Mouse (Mus musculus): ENCODE measurements at regions not wholly inside any gene's neighbourhood (a gene's known extent, or its start where the extent isn't known, plus 50 kb on each side); places are given as distances from the start of the nearest gene placed in this dataset.

DNA sequence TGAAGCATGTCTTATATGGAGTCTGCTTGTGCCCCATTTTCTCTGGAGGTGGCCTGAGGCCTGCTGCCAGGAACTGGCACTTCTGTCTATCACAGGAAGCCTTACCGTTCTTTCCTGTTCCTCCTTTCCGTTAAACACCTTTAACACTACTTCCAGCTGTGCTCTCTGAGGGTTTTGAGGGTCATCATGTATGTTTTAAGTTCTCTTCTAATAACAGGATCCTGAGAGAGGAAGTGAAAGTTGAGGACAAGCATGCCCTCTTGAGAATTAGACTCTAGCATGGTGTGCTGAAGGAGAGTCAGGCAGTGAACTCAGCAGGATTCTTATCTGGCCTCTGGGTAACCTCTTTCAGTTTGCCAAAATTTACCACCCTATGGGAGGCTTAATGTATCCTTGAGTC, 418.0 kb upstream of the 9430069I07Rik start:
- no peak for DNase-seq (ENCODE audit: extremely low read depth, low read depth, low spot score)

DNA sequence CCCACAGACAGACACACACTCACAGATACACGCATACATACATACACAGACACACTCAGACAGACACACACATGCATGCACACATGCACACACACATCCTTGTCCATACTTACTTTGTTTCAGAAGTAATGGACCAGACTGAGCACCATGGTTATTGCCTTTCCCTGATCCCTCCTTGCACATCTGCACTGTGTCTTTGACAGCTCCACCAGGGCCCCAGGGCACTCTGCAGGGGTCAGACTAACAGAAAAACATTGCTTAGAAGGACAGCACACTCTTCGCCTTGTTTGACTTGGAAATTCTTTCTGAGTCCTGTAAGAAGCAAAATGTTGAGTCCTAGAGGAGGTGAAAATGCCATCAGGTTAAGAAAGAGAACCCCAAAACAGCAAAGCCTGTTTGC, 394.1 kb upstream of the 9430069I07Rik start:
- DNase-seq (ENCODE audit: extremely low read depth, low read depth, low spot score): no peak

DNA sequence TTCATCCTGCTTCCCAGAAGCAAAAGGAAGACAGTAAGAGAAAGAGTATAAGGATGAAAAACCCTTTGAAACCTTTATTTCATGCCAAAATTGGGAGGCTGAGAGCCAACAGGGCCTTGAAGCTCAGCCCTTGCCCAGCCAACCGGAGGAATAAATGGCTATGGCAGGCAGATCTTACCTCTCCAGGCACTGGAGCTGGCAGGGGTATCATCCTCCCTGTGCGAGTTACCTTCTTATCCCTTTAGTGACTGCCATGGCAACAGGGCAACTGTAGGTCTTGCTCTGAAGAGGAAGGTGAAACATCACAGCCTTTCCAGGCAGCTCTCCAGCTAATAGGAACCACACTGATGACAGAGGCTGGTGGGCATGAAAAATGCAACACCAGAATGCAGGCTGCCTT, 393.3 kb upstream of the 9430069I07Rik start:
- DNase-seq (ENCODE audit: extremely low read depth, low read depth, low spot score): no peak

DNA sequence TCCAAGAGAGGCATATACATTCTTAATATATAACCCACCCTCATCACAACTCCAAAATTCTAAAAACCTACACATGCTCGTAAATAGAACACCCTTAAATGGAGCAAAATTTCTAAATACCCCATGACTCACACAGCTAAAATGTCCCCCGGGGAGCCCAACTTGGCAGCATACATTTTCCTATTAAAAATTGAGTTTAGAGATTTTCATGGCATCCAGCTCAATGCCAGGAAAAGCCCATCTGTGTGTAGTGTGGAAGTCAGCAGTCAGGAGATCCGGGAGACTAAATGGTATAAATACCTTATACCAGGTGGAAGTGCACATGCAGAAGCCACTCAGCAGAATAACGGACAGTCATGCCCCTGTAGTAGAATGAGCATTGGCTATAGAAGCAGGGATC, 389.4 kb upstream of the 9430069I07Rik start:
- DNase-seq (ENCODE audit: extremely low read depth, low read depth, low spot score): no peak

DNA sequence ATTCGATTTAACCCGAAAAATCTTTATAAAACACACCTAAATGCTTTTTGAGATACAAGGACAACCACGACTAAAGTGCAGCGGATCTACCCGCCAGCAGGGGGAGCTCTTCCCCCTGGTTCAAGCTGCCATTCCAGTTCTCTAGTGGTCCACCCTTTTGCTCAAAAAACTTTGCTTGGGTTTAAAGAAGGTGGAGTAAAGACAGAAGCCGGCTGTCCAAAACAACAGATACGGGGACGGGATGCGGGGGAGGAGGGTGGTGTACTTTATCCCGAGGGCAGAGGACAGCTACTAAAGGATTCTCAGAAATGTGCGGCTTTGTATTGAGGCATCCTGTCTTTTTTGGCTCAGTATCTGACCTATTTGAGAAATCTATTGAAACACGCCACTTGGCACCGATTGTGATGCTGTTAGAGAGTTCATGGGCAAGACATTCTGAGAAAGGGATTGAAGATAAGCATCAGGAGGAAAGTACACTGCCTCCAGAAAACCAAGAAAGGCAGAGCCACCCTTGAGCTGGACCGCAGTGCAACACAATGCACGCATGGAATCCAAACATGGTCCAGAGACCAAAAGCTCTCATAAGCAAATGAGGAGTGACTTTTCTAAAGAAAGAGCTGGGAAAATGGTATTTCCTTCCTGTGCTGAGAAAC, 385.6 kb upstream of the 9430069I07Rik start:
- peak; percentile 23 for DNase-seq (ENCODE audit: extremely low read depth, low read depth, low spot score)

DNA sequence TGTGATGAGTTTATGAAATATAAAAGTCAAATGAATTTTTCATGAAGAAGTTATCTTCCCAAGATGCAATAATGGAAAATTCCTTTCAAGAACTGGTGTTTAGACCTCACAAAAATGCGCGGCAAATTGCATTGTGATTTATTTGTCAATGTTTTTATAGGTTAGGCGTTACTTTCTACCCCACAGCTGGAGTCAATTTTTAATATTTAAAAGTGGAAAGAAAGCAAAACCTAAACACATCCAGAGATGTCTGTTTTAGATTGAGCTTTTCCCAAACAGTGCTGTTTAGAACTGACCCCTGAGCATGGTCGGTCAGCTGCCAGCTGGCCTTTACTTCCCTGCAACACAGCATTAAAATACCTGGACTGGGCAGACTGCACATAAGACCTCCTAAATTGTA, 383.8 kb upstream of the 9430069I07Rik start:
- no peak for DNase-seq (ENCODE audit: extremely low read depth, low read depth, low spot score)

Measured in fat pad, adult 2 months (tissue).